Mouse (Mus musculus): ENCODE results near the gene Tspan31.
A peak's percentile ranks its signal among the peaks of the same experiment; 100 is the strongest.

Tspan31 gene

GRCm38 (mm10) chr10:127041774-127042338 is 28.2 kb downstream of the Tspan31 start:
- DNase-seq (ENCODE audit: low spot score) = peak; percentile 95

GRCm38 (mm10) chr10:127041274-127041766 is 28.7 kb downstream of the Tspan31 start, which contains the start of the genes Mettl1 and Eef1akmt3:
Mettl1 (plus strand) TSS chr10:127041414.
Eef1akmt3 (minus strand) TSS chr10:127041513.
- DNase-seq (ENCODE audit: low spot score) = peak; percentile 52

GRCm38 (mm10) chr10:127040569-127041214 is 29.4 kb downstream of the Tspan31 start:
- DNase-seq (ENCODE audit: low spot score) = no peak

- DNase-seq (ENCODE audit: low spot score) = no peak
These were observed 32.4 kb downstream of the Tspan31 start for GRCm38 (mm10) chr10:127037641-127038040.

GRCm38 (mm10) chr10:127036273-127036672 is 33.8 kb downstream of the Tspan31 start:
- no peak for DNase-seq (ENCODE audit: low spot score)

GRCm38 (mm10) chr10:127033301-127033741 is 36.7 kb downstream of the Tspan31 start:
- DNase-seq (ENCODE audit: low spot score) = no peak

- peak; percentile 94 for DNase-seq (ENCODE audit: low spot score)
These were observed 39.4 kb downstream of the Tspan31 start, which contains the start of gene Tsfm for GRCm38 (mm10) chr10:127030336-127031296. Tsfm (minus strand) TSS chr10:127030840.

- DNase-seq (ENCODE audit: low spot score) = no peak
These were observed 51.6 kb downstream of the Tspan31 start for GRCm38 (mm10) chr10:127018422-127018821.
